Mouse (Mus musculus) fibroblast of lung, adult 2 months (primary cell): ENCODE results near the gene Cox11.

Source experiments
- DNase-seq: peaks from one replicate; pipeline ENCODE4 v3.0.0-alpha.2; 2011; ENCODE audit warnings: low read depth

Cox11 gene

GRCm38 (mm10) chr11:90637440-90638311 lies at the start of gene Cox11, which contains the start of gene Stxbp4:
TSS of gene Cox11 (plus strand) at chr11:90638173.
TSS of gene Stxbp4 (minus strand) at chr11:90638084.
- DNase-seq, result peak; percentile 89

- DNase-seq, result no peak
These were observed 47.0 kb upstream of the Cox11 start for GRCm38 (mm10) chr11:90590996-90591395.

GRCm38 (mm10) chr11:90595826-90596225 lies 42.1 kb upstream of the Cox11 start:
- DNase-seq, result no peak

- DNase-seq, result no peak
These were observed 34.9 kb upstream of the Cox11 start for GRCm38 (mm10) chr11:90603066-90603465.

- DNase-seq, result no peak
These were observed 25.9 kb upstream of the Cox11 start for GRCm38 (mm10) chr11:90612118-90612517.

GRCm38 (mm10) chr11:90614743-90615142 lies 23.2 kb upstream of the Cox11 start:
- DNase-seq, result no peak

GRCm38 (mm10) chr11:90616431-90616830 lies 21.5 kb upstream of the Cox11 start:
- no peak for DNase-seq

GRCm38 (mm10) chr11:90622044-90622443 lies 15.9 kb upstream of the Cox11 start:
- DNase-seq, result no peak

GRCm38 (mm10) chr11:90622500-90622899 lies 15.5 kb upstream of the Cox11 start:
- DNase-seq, result no peak

- DNase-seq, result no peak
These were observed 14.5 kb upstream of the Cox11 start for GRCm38 (mm10) chr11:90623477-90623876.

- no peak for DNase-seq
These were observed 12.8 kb upstream of the Cox11 start for GRCm38 (mm10) chr11:90625174-90625573.

- no peak for DNase-seq
These were observed 10.2 kb upstream of the Cox11 start for GRCm38 (mm10) chr11:90627751-90628150.

GRCm38 (mm10) chr11:90632480-90632879 lies 5.5 kb upstream of the Cox11 start:
- no peak for DNase-seq

GRCm38 (mm10) chr11:90634661-90635060 lies 3.3 kb upstream of the Cox11 start:
- DNase-seq, result no peak

GRCm38 (mm10) chr11:90638312-90638830 lies 398 bp downstream of the Cox11 start:
- no peak for DNase-seq

- DNase-seq, result no peak
These were observed 11.8 kb downstream of the Cox11 start for GRCm38 (mm10) chr11:90649777-90650176.

- no peak for DNase-seq
These were observed 12.4 kb downstream of the Cox11 start for GRCm38 (mm10) chr11:90650231-90650885.

- no peak for DNase-seq
These were observed 14.6 kb downstream of the Cox11 start for GRCm38 (mm10) chr11:90652603-90653002.

- DNase-seq, result no peak
These were observed 19.6 kb downstream of the Cox11 start for GRCm38 (mm10) chr11:90657527-90657926.

- peak; percentile 82 for DNase-seq
These were observed 22.7 kb downstream of the Cox11 start for GRCm38 (mm10) chr11:90660662-90661061.

- no peak for DNase-seq
These were observed 25.1 kb downstream of the Cox11 start for GRCm38 (mm10) chr11:90663052-90663451.

GRCm38 (mm10) chr11:90663618-90664297 lies 25.8 kb downstream of the Cox11 start:
- no peak for DNase-seq
